Mouse (Mus musculus): ENCODE data around the gene Plod3. TPM values are rescaled to one million over a fixed set of nuclear protein-coding genes. Genes with fewer than 3 reads are reported as not detected.

The Plod3 gene
- polyA plus RNA-seq, 2 experiments from 2014 or later = 2.6 to 6.0 TPM

GRCm38 (mm10) chr5:137025132-137025531 lies 38.3 kb downstream of the Plod3 start:
- peak; percentile 79 for ATAC-seq

- ATAC-seq = no peak
Measured at GRCm38 (mm10) chr5:137026092-137026491, 39.3 kb downstream of the Plod3 start, which contains the start of gene Vgf. Gene Vgf, plus strand, starts transcription at chr5:137026392.

GRCm38 (mm10) chr5:137028561-137029272 lies 41.9 kb downstream of the Plod3 start:
- ATAC-seq = no peak

GRCm38 (mm10) chr5:137029273-137029585 lies 42.4 kb downstream of the Plod3 start:
- ATAC-seq = no peak

GRCm38 (mm10) chr5:137029643-137030415 lies 43.0 kb downstream of the Plod3 start:
- ATAC-seq = peak; percentile 67

GRCm38 (mm10) chr5:137030416-137030810 lies 43.6 kb downstream of the Plod3 start:
- no peak for ATAC-seq

GRCm38 (mm10) chr5:137031076-137032032 lies 44.5 kb downstream of the Plod3 start:
- no peak for ATAC-seq

- ATAC-seq = no peak
Measured at GRCm38 (mm10) chr5:137032033-137032421, 45.2 kb downstream of the Plod3 start.

GRCm38 (mm10) chr5:137032641-137033074 lies 45.8 kb downstream of the Plod3 start:
- peak; percentile 70 for ATAC-seq

GRCm38 (mm10) chr5:137036211-137036610 lies 49.4 kb downstream of the Plod3 start:
- no peak for ATAC-seq

GRCm38 (mm10) chr5:137039453-137039852 lies 52.6 kb downstream of the Plod3 start:
- ATAC-seq = no peak

- no peak for ATAC-seq
Measured at GRCm38 (mm10) chr5:137041442-137041841, 54.6 kb downstream of the Plod3 start.

GRCm38 (mm10) chr5:137043997-137044396 lies 57.2 kb downstream of the Plod3 start:
- no peak for ATAC-seq

- ATAC-seq = peak; percentile 89
Measured at GRCm38 (mm10) chr5:137045402-137046323, 58.8 kb downstream of the Plod3 start, which contains the start of gene Ap1s1. Gene Ap1s1, minus strand, starts transcription at chr5:137046135.

Other genes starting within 250 kb of the Plod3 start
- gene Col26a1, start 103.8 kb upstream of the Plod3 start, polyA plus RNA-seq (2017; shearing (Covaris generic)) = not detected
- gene Ift22, start 78.9 kb upstream of the Plod3 start, polyA plus RNA-seq (2017; shearing (Covaris generic)) = 1 to 10 TPM; 7.4 to 9.7 TPM
- gene Fis1, start 33.7 kb upstream of the Plod3 start, polyA plus RNA-seq (2017; shearing (Covaris generic)) = 100 to 1,000 TPM; 446 to 499 TPM
- not detected for gene Cldn15, start 20.4 kb upstream of the Plod3 start, polyA plus RNA-seq (2017; shearing (Covaris generic))
- 10 to 100 TPM; 56.5 to 66.5 TPM for gene Znhit1, start 1.0 kb downstream of the Plod3 start, polyA plus RNA-seq (2017; shearing (Covaris generic))
- not detected for gene Vgf, start 39.4 kb downstream of the Plod3 start, polyA plus RNA-seq (2017; shearing (Covaris generic))
- 10 to 100 TPM; 71.3 to 90.7 TPM for gene Ap1s1, start 59.1 kb downstream of the Plod3 start, polyA plus RNA-seq (2017; shearing (Covaris generic))
- not detected for gene Serpine1, start 85.2 kb downstream of the Plod3 start, polyA plus RNA-seq (2017; shearing (Covaris generic))
- 10 to 100 TPM; 15.1 to 15.6 TPM for gene Trim56, start 129.2 kb downstream of the Plod3 start, polyA plus RNA-seq (2017; shearing (Covaris generic))
- under 1 TPM in 1 of 2 experiments, not detected in 1; 0.22 TPM for gene Muc3, start 162.3 kb downstream of the Plod3 start, polyA plus RNA-seq (2017; shearing (Covaris generic))
- gene Muc3a, start 225.4 kb downstream of the Plod3 start, polyA plus RNA-seq (2017; shearing (Covaris generic)) = 1 to 10 TPM; 2.4 to 5.6 TPM

Data from activated CD4-positive, CD25-positive, alpha-beta regulatory T cell, adult 4 months (primary cell).